Mouse (Mus musculus) E14TG2a.4 (cell line): ENCODE results near the gene Gm21970.

Experiments
- H3K27me3 ChIP-seq: 2 replicates; pipeline ENCODE4 v1.6.1; 2014; ENCODE audit warnings: low read length, control low read depth; ENCODE audit not compliant: insufficient read depth
- H3K36me3 ChIP-seq: 2 replicates; pipeline ENCODE4 v1.6.1; 2014; ENCODE audit warnings: low read length, control low read depth; ENCODE audit not compliant: insufficient read depth
- H3K4me1 ChIP-seq: replicated peaks from 2 replicates; pipeline ENCODE4 v1.6.1; 2014; ENCODE audit warnings: low read depth, low read length, control low read depth
- H3K4me3 ChIP-seq: replicated peaks from 2 replicates; pipeline ENCODE4 v1.5.1; 2014; ENCODE audit warnings: mild to moderate bottlenecking, low read length
- H3K9me3 ChIP-seq: 2 replicates; pipeline ENCODE4 v1.6.1; 2014; ENCODE audit warnings: low read length, control low read depth
- CTCF ChIP-seq: conservative IDR thresholded peaks from 2 replicates; pipeline ENCODE4 v1.5.1; 2014; ENCODE audit warnings: low read length
- NANOG ChIP-seq: IDR thresholded peaks from 2 replicates; pipeline ENCODE4 v1.6.1; 2014; ENCODE audit warnings: borderline replicate concordance, low read length, mixed read lengths
- POU5F1 ChIP-seq: IDR thresholded peaks from 2 replicates; pipeline ENCODE4 v1.6.1; 2014; ENCODE audit warnings: low read length, borderline replicate concordance

Gm21970 gene

GRCm38 (mm10) chr16:91378991-91379390 is 12.5 kb upstream of the Gm21970 start:
- no peaks in the 10 kb centered on the region for H3K27me3 ChIP-seq
- peak overlapping the region; percentile 17; the same call in 1 of the 2 replicates for H3K4me3 ChIP-seq
- H3K9me3 ChIP-seq, result no peaks in the 10 kb centered on the region
- H3K4me1 ChIP-seq, result peaks cover 78% of the 10 kb centered on the region
- no peaks in the 10 kb centered on the region for H3K36me3 ChIP-seq
- TF ChIP-seq CTCF (no peak), NANOG (no peak), POU5F1 (no peak)

- Histone ChIP-seq H3K4me3 (no peak overlapping the region), H3K27me3 (no peaks in the 10 kb centered on the region), H3K9me3 (no peaks in the 10 kb centered on the region), H3K4me1 (peaks cover 77% of the 10 kb centered on the region), H3K36me3 (peaks cover 2% of the 10 kb centered on the region; the same call in 1 of the 2 replicates)
- TF ChIP-seq CTCF (no peak), POU5F1 (no peak), NANOG (no peak)
Observed at GRCm38 (mm10) chr16:91379412-91379811, 12.1 kb upstream of the Gm21970 start.

- Histone ChIP-seq H3K4me1 (peaks cover 77% of the 10 kb centered on the region), H3K36me3 (peaks cover 7% of the 10 kb centered on the region), H3K9me3 (no peaks in the 10 kb centered on the region), H3K4me3 (no peak overlapping the region), H3K27me3 (no peaks in the 10 kb centered on the region)
- TF ChIP-seq POU5F1 (no peak), CTCF (no peak), NANOG (no peak)
Observed at GRCm38 (mm10) chr16:91380151-91380550, 11.4 kb upstream of the Gm21970 start.

GRCm38 (mm10) chr16:91381606-91382005 is 9.9 kb upstream of the Gm21970 start:
- no peak for TF ChIP-seq CTCF
- TF ChIP-seq POU5F1, result no peak
- no peak for TF ChIP-seq NANOG
- Histone ChIP-seq H3K9me3 (no peaks in the 10 kb centered on the region), H3K4me1 (peaks cover 76% of the 10 kb centered on the region), H3K27me3 (no peaks in the 10 kb centered on the region), H3K4me3 (no peak overlapping the region), H3K36me3 (peaks cover 7% of the 10 kb centered on the region)

DNA sequence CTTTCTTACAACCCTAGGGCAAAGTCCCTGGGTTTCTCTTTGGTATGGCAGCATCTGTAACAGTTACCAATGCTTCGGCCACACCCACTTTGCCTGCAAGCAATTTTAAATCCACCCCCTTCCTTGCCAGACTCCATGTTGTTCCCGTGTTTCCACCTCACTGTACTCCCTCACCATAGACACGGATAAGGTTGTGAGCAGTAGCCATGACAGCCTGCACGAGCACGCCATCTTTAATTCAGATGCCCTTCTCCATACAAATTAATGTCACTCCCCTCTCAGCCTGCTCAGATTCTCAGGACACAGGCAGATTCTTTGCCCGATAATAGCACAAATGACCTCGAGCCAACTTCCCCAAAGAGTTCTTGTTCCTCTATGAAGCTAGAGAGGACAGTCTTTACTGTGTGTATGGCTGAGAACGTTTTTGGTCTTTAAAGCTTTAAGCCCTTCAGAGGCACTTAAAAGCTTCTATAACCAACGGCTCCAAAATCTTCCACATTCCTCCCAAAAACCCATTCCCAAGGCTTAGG is 9.2 kb upstream of the Gm21970 start:
- Histone ChIP-seq H3K4me1 (peaks cover 70% of the 10 kb centered on the region), H3K27me3 (no peaks in the 10 kb centered on the region), H3K36me3 (peaks cover 7% of the 10 kb centered on the region), H3K4me3 (no peak overlapping the region), H3K9me3 (no peaks in the 10 kb centered on the region)
- TF ChIP-seq CTCF (no peak), NANOG (no peak), POU5F1 (no peak)

- peaks cover 51% of the 10 kb centered on the region for H3K4me1 ChIP-seq
- no peaks in the 10 kb centered on the region for H3K9me3 ChIP-seq
- H3K27me3 ChIP-seq, result no peaks in the 10 kb centered on the region
- TF ChIP-seq POU5F1 (no peak), CTCF (no peak), NANOG (no peak)
- peaks cover 16% of the 10 kb centered on the region for H3K36me3 ChIP-seq
- H3K4me3 ChIP-seq, result no peak overlapping the region
Observed at GRCm38 (mm10) chr16:91384221-91384620, 7.3 kb upstream of the Gm21970 start.

DNA sequence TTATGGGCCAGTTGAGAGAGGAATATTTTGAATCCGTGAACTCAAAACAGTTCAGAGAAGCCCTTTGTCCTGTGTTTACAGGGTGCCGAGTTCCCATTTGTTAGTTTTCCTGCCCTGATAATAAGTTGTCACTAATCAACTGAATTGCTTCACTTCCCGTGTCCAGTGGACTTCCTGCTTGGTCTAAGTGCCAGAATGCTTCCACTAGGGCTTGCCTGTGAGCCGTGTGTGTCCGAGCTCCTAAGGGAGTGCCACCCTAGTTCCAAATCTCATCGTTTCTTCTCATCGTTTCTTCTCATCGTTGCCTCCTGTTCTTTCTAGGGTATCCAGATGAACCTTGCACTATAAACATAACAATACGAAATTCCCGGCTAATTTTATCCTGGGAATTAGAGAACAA is 5.9 kb upstream of the Gm21970 start:
- TF ChIP-seq POU5F1 (no peak), NANOG (no peak)
- Histone ChIP-seq H3K27me3 (no peaks in the 10 kb centered on the region), H3K9me3 (no peaks in the 10 kb centered on the region), H3K4me1 (peaks cover 41% of the 10 kb centered on the region), H3K4me3 (no peak overlapping the region), H3K36me3 (peaks cover 16% of the 10 kb centered on the region)

GRCm38 (mm10) chr16:91386419-91387120 is 5.0 kb upstream of the Gm21970 start:
- H3K4me1 ChIP-seq, result peaks cover 32% of the 10 kb centered on the region
- H3K9me3 ChIP-seq, result no peaks in the 10 kb centered on the region
- TF ChIP-seq NANOG (no peak), POU5F1 (no peak), CTCF (no peak)
- H3K36me3 ChIP-seq, result peaks cover 16% of the 10 kb centered on the region
- H3K4me3 ChIP-seq, result no peak overlapping the region
- no peaks in the 10 kb centered on the region for H3K27me3 ChIP-seq

DNA sequence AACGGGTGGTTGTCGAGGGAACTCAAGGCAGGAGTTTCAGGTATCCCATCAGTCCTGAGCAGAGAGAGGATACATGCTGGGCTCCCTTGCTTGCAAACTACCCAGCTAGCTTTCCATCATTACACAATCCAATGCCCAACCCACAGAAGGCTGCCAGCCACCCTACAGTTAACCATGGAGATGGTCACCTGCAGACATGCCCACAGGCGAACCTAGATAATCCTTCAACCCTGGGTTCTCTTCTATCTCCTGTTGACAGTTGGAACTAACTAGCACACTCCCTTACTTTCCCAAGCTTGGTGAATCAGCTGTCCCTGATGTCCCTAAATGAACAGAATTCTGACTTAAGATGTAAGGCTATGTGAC is 4.4 kb upstream of the Gm21970 start:
- peaks cover 26% of the 10 kb centered on the region for H3K4me1 ChIP-seq
- peaks cover 21% of the 10 kb centered on the region for H3K36me3 ChIP-seq
- no peak for TF ChIP-seq POU5F1
- TF ChIP-seq CTCF, result no peak
- TF ChIP-seq NANOG, result no peak
- no peak overlapping the region for H3K4me3 ChIP-seq
- H3K9me3 ChIP-seq, result no peaks in the 10 kb centered on the region
- H3K27me3 ChIP-seq, result no peaks in the 10 kb centered on the region
